Mouse (Mus musculus) lung, adult 2 months (tissue): ENCODE data around the gene Atad5. TPM values are rescaled to one million over a fixed set of nuclear protein-coding genes. Genes with fewer than 3 reads are reported as not detected.
"Not testable (repeated sequence)": the region's sequence is repeated elsewhere in the genome, so short reads cannot be mapped to it uniquely, and the experiment has no call there.

Experiments used
- DNase-seq: peaks from one replicate; pipeline ENCODE4 v3.0.0; 2022
- H3K4me1 ChIP-seq: fragments of 200-500 bp; 2 replicates; pipeline ENCODE4 v1.6.1; 2011; ENCODE audit warnings: low read length; ENCODE audit not compliant: control insufficient read depth, insufficient read depth
- H3K4me3 ChIP-seq: fragments of 200-500 bp; replicated peaks from 2 replicates; pipeline ENCODE3; 2011; ENCODE audit warnings: low read depth, mild to moderate bottlenecking, control low read depth, low read length; ENCODE audit errors: extremely low read depth
- CTCF ChIP-seq: fragments of 200-500 bp; IDR thresholded peaks from 2 replicates; pipeline ENCODE4 v1.5.1; 2011; ENCODE audit warnings: mild to moderate bottlenecking, low read length, control low read depth; ENCODE audit not compliant: insufficient read depth
- POLR2A ChIP-seq: fragments of 200-500 bp; IDR thresholded peaks from 2 replicates; pipeline ENCODE4 v1.6.1; 2011; ENCODE audit warnings: low read depth, mild to moderate bottlenecking, control low read depth, low read length, borderline replicate concordance; ENCODE audit errors: extremely low read depth
- WGBS: fragments of 180-500 bp; shearing (Covaris S2); methylation state at CpG from one replicate; pipeline ENCODE4 v1.1.7; 2018; 5-methylcytosine and 5-hydroxymethylcytosine counted together
- polyA plus RNA-seq: library from polyadenylated mRNA; depleted of rRNA; stranded (reverse); fragments of >200 nt; gene quantifications from 2 replicates; pipeline ENCODE4 v1.2.3, GENCODE M21; 2012; rRNA removed

Atad5 gene
- polyA plus RNA-seq, 1 experiment: 0.44 TPM

GRCm38 (mm10) chr11:80173963-80174670 lies 84.9 kb downstream of the Atad5 start:
- H3K4me1 ChIP-seq: no peaks in the 10 kb centered on the region
- DNase-seq: no peak
- TF ChIP-seq CTCF (no peak), POLR2A (no peak)
- H3K4me3 ChIP-seq: no peak overlapping the region
- 73% methylated on average over 11 of the region's 11 CpGs for WGBS

GRCm38 (mm10) chr11:80176911-80177895 lies 88.0 kb downstream of the Atad5 start:
- WGBS: 73% methylated on average over 11 of the region's 11 CpGs
- DNase-seq: no peak

GRCm38 (mm10) chr11:80178316-80178715 lies 89.1 kb downstream of the Atad5 start:
- H3K4me1 ChIP-seq: no peaks in the 10 kb centered on the region
- no peak for DNase-seq
- WGBS: 71% methylated on average over 8 of the region's 8 CpGs
- TF ChIP-seq POLR2A (no peak), CTCF (no peak)
- no peak overlapping the region for H3K4me3 ChIP-seq

More at GRCm38 (mm10) chr11:80176911-80177895, 88.0 kb downstream of the Atad5 start:
- TF ChIP-seq CTCF (no peak), POLR2A (no peak)
- Histone ChIP-seq H3K4me1 (no peaks in the 10 kb centered on the region), H3K4me3 (no peak overlapping the region)

GRCm38 (mm10) chr11:80181021-80181749 lies 92.0 kb downstream of the Atad5 start:
- Histone ChIP-seq H3K4me1 (peaks cover 2% of the 10 kb centered on the region; the same call in 1 of the 2 replicates), H3K4me3 (no peak overlapping the region)
- DNase-seq: no peak
- 64% methylated on average over 5 of the region's 5 CpGs for WGBS
- TF ChIP-seq POLR2A: no peak
- no peak for TF ChIP-seq CTCF

- not testable (repeated sequence) for H3K4me1 ChIP-seq, DNase-seq
- peak overlapping the region; percentile 100 for H3K4me3 ChIP-seq
- 37% methylated on average over 12 of the region's 12 CpGs for WGBS
Observed at GRCm38 (mm10) chr11:80183054-80183704, 94.0 kb downstream of the Atad5 start.

- peak; percentile 88 for DNase-seq
Observed at GRCm38 (mm10) chr11:80183705-80184255, 94.6 kb downstream of the Atad5 start, which contains the start of gene Rnf135. Gene Rnf135 (plus strand): TSS chr11:80183851.

GRCm38 (mm10) chr11:80184531-80185071 lies 95.4 kb downstream of the Atad5 start:
- Histone ChIP-seq H3K4me1 (peaks cover 2% of the 10 kb centered on the region; the same call in 1 of the 2 replicates), H3K4me3 (peak overlapping the region; percentile 34)
- WGBS: 73% methylated on average over 6 of the region's 6 CpGs
- DNase-seq: no peak
- TF ChIP-seq CTCF: no peak
- no peak for TF ChIP-seq POLR2A

More at GRCm38 (mm10) chr11:80183705-80184255, 94.6 kb downstream of the Atad5 start, which contains the start of gene Rnf135:
- under 1% methylated on average over 33 of the region's 33 CpGs for WGBS
- Histone ChIP-seq H3K4me1 (peaks cover 2% of the 10 kb centered on the region; the same call in 1 of the 2 replicates), H3K4me3 (peak within 1 kb of the TSS; percentile 100)
- TF ChIP-seq CTCF (no peak), POLR2A (peak; percentile 93; the same call in 1 of the 2 replicates)

Other genes with a start within 250 kb of the Atad5 start
- gene Utp6, start 127.0 kb upstream of the Atad5 start, polyA plus RNA-seq: 3.8 and 6.9 TPM in 2 replicates
- 3.3 and 5.1 TPM in 2 replicates for gene Suz12, start 96.3 kb upstream of the Atad5 start, polyA plus RNA-seq
- gene Crlf3, start 8.4 kb upstream of the Atad5 start, polyA plus RNA-seq: 19.2 and 26.0 TPM in 2 replicates
- gene Tefm, start 52.8 kb downstream of the Atad5 start, polyA plus RNA-seq: 2.7 and 4.3 TPM in 2 replicates
- 7.0 and 18.2 TPM in 2 replicates for gene Adap2, start 64.7 kb downstream of the Atad5 start, polyA plus RNA-seq
- 8.1 and 9.4 TPM in 2 replicates for gene Rnf135, start 94.5 kb downstream of the Atad5 start, polyA plus RNA-seq
- gene Rhot1, start 119.6 kb downstream of the Atad5 start, polyA plus RNA-seq: 8.7 and 14.9 TPM in 2 replicates
- 2.7 and 2.9 TPM in 2 replicates for gene Rhbdl3, start 211.5 kb downstream of the Atad5 start, polyA plus RNA-seq